Mouse (Mus musculus) neural tube, embryonic 11.5 days (tissue): ENCODE measurements around the gene Myh7. TPM values are rescaled to one million over a fixed set of nuclear protein-coding genes. Genes with fewer than 3 reads are reported as not detected.
"Not testable (repeated sequence)": the region's sequence is repeated elsewhere in the genome, so short reads cannot be mapped to it uniquely, and the experiment has no call there.

Experiments used
- ATAC-seq: fragments of 200-750 bp; cut with Nextera tagmentation; 2 replicates; pipeline ENCODE4 v1.8.0; 2017; ENCODE audit warnings: moderate number of reproducible peaks, mild to moderate bottlenecking, moderate TSS enrichment, moderate library complexity; ENCODE audit not compliant: insufficient read depth, low FRiP score, low TSS enrichment
- DNase-seq: peaks from one replicate; pipeline ENCODE4 v3.0.0-alpha.2; 2015; ENCODE audit warnings: low spot score
- H3K27ac ChIP-seq: fragments of 300-500 bp; sonication (generic); 2 replicates; pipeline ENCODE4 v1.5.1; 2014; ENCODE audit warnings: low read depth, mild to moderate bottlenecking, low read length
- H3K27me3 ChIP-seq: fragments of 300-500 bp; sonication (generic); 2 replicates; pipeline ENCODE4 v1.6.1; 2014; ENCODE audit warnings: mild to moderate bottlenecking, low read length, mixed read lengths; ENCODE audit not compliant: control insufficient read depth, insufficient read depth
- H3K36me3 ChIP-seq: fragments of 300-500 bp; sonication (generic); 2 replicates; pipeline ENCODE4 v1.6.1; 2014; ENCODE audit warnings: mild to moderate bottlenecking, low read length, moderate library complexity, mixed read lengths; ENCODE audit not compliant: control insufficient read depth, insufficient read depth
- H3K4me1 ChIP-seq: fragments of 300-500 bp; sonication (generic); 2 replicates; pipeline ENCODE4 v1.6.1; 2014; ENCODE audit warnings: low read length, mixed read lengths; ENCODE audit not compliant: control insufficient read depth, insufficient read depth
- H3K4me2 ChIP-seq: fragments of 300-500 bp; sonication (generic); 2 replicates; pipeline ENCODE4 v1.6.1; 2014; ENCODE audit warnings: low read depth, mild to moderate bottlenecking, moderate library complexity
- H3K4me3 ChIP-seq: fragments of 300-500 bp; sonication (generic); 2 replicates; pipeline ENCODE4 v1.5.1; 2014; ENCODE audit warnings: low read depth, low read length
- H3K9ac ChIP-seq: fragments of 300-500 bp; sonication (generic); 2 replicates; pipeline ENCODE4 v1.6.1; 2014; ENCODE audit warnings: mild to moderate bottlenecking, low read length
- H3K9me3 ChIP-seq: fragments of 300-500 bp; sonication (generic); 2 replicates; pipeline ENCODE4 v1.6.1; 2016; ENCODE audit warnings: low read length; ENCODE audit not compliant: control insufficient read depth
- WGBS: fragments of 180-500 bp; shearing (Covaris S2); extraction: QIAGEN DNeasy Blood & Tissue Kit; methylation state at CpG from one replicate; pipeline ENCODE4 v1.1.7; 2014; 5-methylcytosine and 5-hydroxymethylcytosine counted together
- polyA plus RNA-seq: library from polyadenylated mRNA; unstranded; fragments of >200 nt; fragmentation: Nextera tagmentation; extraction: Ambion mirVana; gene quantifications from 2 replicates; pipeline ENCODE4 v1.2.1, GENCODE M21; 2014

Myh7 gene
- polyA plus RNA-seq, 1 experiment from 2014 or later, result 15.6 TPM

DNA sequence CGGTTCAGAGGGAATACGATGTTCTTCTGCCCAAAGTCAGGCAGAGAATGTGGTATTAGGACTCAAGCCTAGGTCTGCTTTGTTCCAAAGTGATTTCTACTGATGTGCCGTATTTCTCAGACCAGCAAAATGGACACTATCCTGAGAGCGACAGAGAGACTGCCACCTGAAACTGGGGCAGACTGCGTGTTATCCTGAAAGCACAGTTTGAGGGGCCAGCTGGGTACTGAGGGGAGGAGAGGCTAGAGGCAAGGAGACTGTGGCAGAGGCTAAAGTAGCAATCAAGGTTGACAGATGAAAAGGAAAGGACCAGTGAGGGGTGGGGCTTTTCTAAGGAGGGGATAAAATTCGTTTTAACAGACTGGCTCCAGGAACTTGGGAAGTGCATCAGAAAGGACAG lies 6.4 kb upstream of the Myh7 start:
- 81% methylated on average over 6 of the region's 6 CpGs for WGBS
- Histone ChIP-seq H3K9ac (no peak overlapping the region), H3K4me3 (no peak overlapping the region), H3K27ac (no peak overlapping the region), H3K36me3 (no peaks in the 10 kb centered on the region), H3K27me3 (no peaks in the 10 kb centered on the region), H3K4me2 (no peak overlapping the region), H3K4me1 (no peaks in the 10 kb centered on the region), H3K9me3 (no peaks in the 10 kb centered on the region)
- no peak for ATAC-seq
- DNase-seq, result no peak

- 84% methylated on average over 5 of the region's 5 CpGs for WGBS
- not testable (repeated sequence) for H3K27ac ChIP-seq, H3K4me2 ChIP-seq, H3K4me3 ChIP-seq, ATAC-seq, DNase-seq, H3K36me3 ChIP-seq, H3K27me3 ChIP-seq, H3K9ac ChIP-seq, H3K9me3 ChIP-seq, H3K4me1 ChIP-seq
These were observed 5.4 kb upstream of the Myh7 start for GRCm38 (mm10) chr14:54999868-55000267.

DNA sequence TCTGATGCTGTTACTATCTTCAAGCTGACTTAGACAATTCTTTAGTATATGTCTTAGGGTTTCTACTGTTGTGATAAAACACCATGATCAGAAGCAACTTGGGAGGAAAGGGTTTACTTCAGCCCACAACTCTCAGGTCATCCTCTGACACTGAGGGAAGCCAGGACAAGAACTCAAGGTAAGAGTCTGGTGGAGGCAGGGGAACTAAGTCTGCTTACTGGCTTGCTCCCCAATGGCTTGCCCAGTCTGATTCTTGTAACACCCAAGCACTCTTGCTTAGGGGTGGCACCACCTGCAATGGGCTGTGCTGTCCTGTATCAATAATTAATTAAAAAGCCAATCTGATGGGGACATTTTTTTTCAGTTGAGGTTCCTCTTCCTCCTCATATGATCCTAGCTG lies 4.3 kb upstream of the Myh7 start:
- Histone ChIP-seq H3K27me3 (no peaks in the 10 kb centered on the region), H3K4me2 (no peak overlapping the region), H3K4me3 (no peak overlapping the region), H3K27ac (no peak overlapping the region), H3K9me3 (no peaks in the 10 kb centered on the region), H3K9ac (no peak overlapping the region), H3K4me1 (no peaks in the 10 kb centered on the region), H3K36me3 (no peaks in the 10 kb centered on the region)
- DNase-seq, result no peak
- no peak for ATAC-seq

DNA sequence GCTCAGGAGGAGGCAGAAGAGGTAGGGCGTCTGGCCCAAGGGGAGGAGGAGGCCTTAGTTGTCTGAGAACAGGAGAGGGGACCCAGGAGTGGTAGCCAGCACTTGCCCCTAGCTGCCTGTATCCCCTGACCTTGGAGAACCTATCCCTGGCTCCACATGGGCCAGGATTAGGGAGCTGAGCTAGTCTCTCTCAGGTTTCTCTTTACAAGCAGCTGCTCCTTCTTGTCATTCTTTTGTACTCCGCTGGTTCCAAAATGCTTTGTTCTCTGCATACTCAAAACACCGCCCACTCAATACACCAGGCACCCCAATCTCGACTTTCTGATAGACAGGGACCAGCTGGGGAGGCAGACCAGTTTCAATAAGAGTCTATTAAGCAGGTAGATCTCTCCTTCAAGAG lies 2.9 kb upstream of the Myh7 start:
- WGBS, result 34% methylated on average over 4 of the region's 4 CpGs
- H3K27me3 ChIP-seq, result no peaks in the 10 kb centered on the region
- H3K9ac ChIP-seq, result no peak overlapping the region
- no peak overlapping the region for H3K4me2 ChIP-seq
- DNase-seq, result no peak
- ATAC-seq, result no peak
- no peak overlapping the region for H3K27ac ChIP-seq
- no peak overlapping the region for H3K4me3 ChIP-seq
- no peaks in the 10 kb centered on the region for H3K4me1 ChIP-seq
- H3K36me3 ChIP-seq, result no peaks in the 10 kb centered on the region
- H3K9me3 ChIP-seq, result no peaks in the 10 kb centered on the region

- DNase-seq, result no peak
- H3K4me1 ChIP-seq, result no peaks in the 10 kb centered on the region
These were observed 2.4 kb upstream of the Myh7 start for GRCm38 (mm10) chr14:54996793-54997192.

GRCm38 (mm10) chr14:54995457-54996138 lies 1.2 kb upstream of the Myh7 start:
- Histone ChIP-seq H3K27me3 (no peaks in the 10 kb centered on the region), H3K4me3 (no peak overlapping the region), H3K9ac (no peak overlapping the region), H3K4me2 (no peak overlapping the region), H3K27ac (no peak overlapping the region), H3K36me3 (no peaks in the 10 kb centered on the region), H3K4me1 (no peaks in the 10 kb centered on the region), H3K9me3 (no peaks in the 10 kb centered on the region)
- WGBS, result 63% methylated on average over 14 of the region's 14 CpGs
- DNase-seq (no peak), ATAC-seq (no peak)

More at GRCm38 (mm10) chr14:54996793-54997192, 2.4 kb upstream of the Myh7 start:
- Histone ChIP-seq H3K36me3 (no peaks in the 10 kb centered on the region), H3K9ac (no peak overlapping the region; the same call in 1 of the 2 replicates), H3K27me3 (no peaks in the 10 kb centered on the region), H3K4me2 (no peak overlapping the region), H3K4me3 (no peak overlapping the region), H3K27ac (no peak overlapping the region), H3K9me3 (no peaks in the 10 kb centered on the region)
- no peak for ATAC-seq
- WGBS, result 50% methylated on average over 9 of the region's 9 CpGs

GRCm38 (mm10) chr14:54994869-54995186 lies 402 bp upstream of the Myh7 start:
- Histone ChIP-seq H3K4me2 (no peak overlapping the region), H3K36me3 (no peaks in the 10 kb centered on the region), H3K9me3 (no peaks in the 10 kb centered on the region), H3K27me3 (no peaks in the 10 kb centered on the region), H3K9ac (no peak overlapping the region), H3K4me3 (no peak overlapping the region), H3K27ac (no peak overlapping the region), H3K4me1 (no peaks in the 10 kb centered on the region)
- no peak for DNase-seq
- no peak for ATAC-seq

DNA sequence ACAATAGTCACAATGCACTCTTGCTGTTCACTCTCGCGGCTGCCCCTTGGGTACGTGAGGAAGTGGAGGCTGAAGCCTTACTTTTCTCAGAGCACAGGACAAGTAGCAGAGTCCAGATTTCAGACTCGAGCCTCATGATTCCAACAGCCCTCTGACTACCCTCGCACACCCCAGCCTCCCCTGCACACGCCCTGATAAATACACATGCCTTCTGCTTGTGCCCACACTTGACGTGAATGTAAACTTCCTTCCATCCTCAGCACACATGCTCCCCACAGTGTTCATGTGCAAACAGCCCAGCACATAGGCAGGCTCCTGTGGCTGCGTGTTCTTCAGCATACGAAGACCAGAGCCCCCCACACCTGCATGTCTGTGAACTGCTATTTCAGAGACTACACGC lies 790 bp downstream of the Myh7 start:
- Histone ChIP-seq H3K9me3 (no peaks in the 10 kb centered on the region), H3K27ac (no peak overlapping the region), H3K4me3 (no peak overlapping the region), H3K9ac (no peak overlapping the region), H3K36me3 (no peaks in the 10 kb centered on the region), H3K4me2 (no peak overlapping the region), H3K27me3 (no peaks in the 10 kb centered on the region), H3K4me1 (no peaks in the 10 kb centered on the region)
- ATAC-seq (no peak), DNase-seq (no peak)
- WGBS, result 78% methylated on average over 10 of the region's 10 CpGs

DNA sequence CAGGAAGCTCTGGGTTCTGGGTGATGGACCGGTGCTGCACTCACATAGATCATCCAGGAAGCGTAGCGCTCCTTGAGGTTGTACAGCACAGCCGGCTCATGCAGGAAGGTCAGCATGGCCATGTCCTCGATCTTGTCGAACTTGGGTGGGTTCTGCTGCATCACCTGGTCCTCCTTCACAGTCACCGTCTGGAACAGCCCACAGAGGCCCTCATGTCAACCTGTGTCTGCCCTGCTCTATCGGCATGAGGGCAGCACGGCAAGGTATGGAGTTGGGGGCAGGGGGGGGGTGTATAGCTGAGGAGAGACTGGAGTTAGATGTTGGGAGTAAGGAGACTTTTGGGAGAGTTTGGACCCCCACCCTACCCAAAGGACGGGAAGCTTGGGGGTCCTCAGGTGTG lies 2.2 kb downstream of the Myh7 start:
- H3K9me3 ChIP-seq, result no peaks in the 10 kb centered on the region
- 92% methylated on average over 10 of the region's 10 CpGs for WGBS

More for the DNA sequence above, 2.2 kb downstream of the Myh7 start:
- Histone ChIP-seq H3K9ac (no peak overlapping the region), H3K27ac (no peak overlapping the region), H3K4me2 (no peak overlapping the region), H3K4me1 (no peaks in the 10 kb centered on the region), H3K36me3 (no peaks in the 10 kb centered on the region), H3K27me3 (no peaks in the 10 kb centered on the region), H3K4me3 (no peak overlapping the region)
- ATAC-seq (no peak), DNase-seq (no peak)
